Mouse (Mus musculus) erythroblast, embryonic 14.5 days (primary cell): ENCODE results near the gene B230219D22Rik.

Source experiments
- GATA1 ChIP-seq: IDR thresholded peaks from 2 replicates; pipeline ENCODE4 v1.6.1; 2012; ENCODE audit warnings: low read length, inconsistent platforms, mixed read lengths
- TAL1 ChIP-seq: IDR thresholded peaks from 3 replicates; pipeline ENCODE4 v1.6.1; 2012; ENCODE audit warnings: low read length, inconsistent platforms, mixed read lengths

- TF ChIP-seq TAL1 (no peak), GATA1 (no peak)
Measured at GRCm38 (mm10) chr13:55687927-55688602, 4.9 kb upstream of the B230219D22Rik start.
